Mouse (Mus musculus): Measurements from ENCODE around the gene Vmn1r73. TPM values are rescaled to one million over a fixed set of nuclear protein-coding genes. Genes with fewer than 3 reads are reported as not detected.

Vmn1r73 gene
- not detected in 2 replicates for polyA plus RNA-seq (2016; fragmentation: Nextera tagmentation; extraction: Ambion mirVana)

GRCm38 (mm10) chr7:11729966-11730365 is at the start of gene Vmn1r73:
TSS of gene Vmn1r73 (plus strand) at chr7:11730266.
- WGBS, result 93% methylated on average over 1 of the region's 1 CpGs
- Histone ChIP-seq H3K4me3 (no peak within 1 kb of the TSS), H3K9me3 (replicated peaks) (peaks cover 60% of the 10 kb centered on the region), H3K4me1 (no peaks in the 10 kb centered on the region), H3K36me3 (no peaks in the 10 kb centered on the region), H3K27me3 (ENCODE audit: low read depth, poor library complexity, severe bottlenecking) (no peaks in the 10 kb centered on the region), H3K27ac (replicated peaks) (no peak within 1 kb of the TSS)
- no peak for DNase-seq (ENCODE audit: low spot score)

Other genes starting within 250 kb of the Vmn1r73 start
- not detected in 2 replicates for gene Zscan4-ps2, start 216.0 kb upstream of the Vmn1r73 start, polyA plus RNA-seq (2016; fragmentation: Nextera tagmentation; extraction: Ambion mirVana)
- not detected in 2 replicates for gene Zscan4-ps3, start 121.0 kb upstream of the Vmn1r73 start, polyA plus RNA-seq (2016; fragmentation: Nextera tagmentation; extraction: Ambion mirVana)
- gene Vmn1r72, start 50.1 kb upstream of the Vmn1r73 start, polyA plus RNA-seq (2016; fragmentation: Nextera tagmentation; extraction: Ambion mirVana), result not detected in 2 replicates
- gene Vmn1r74, start 103.7 kb downstream of the Vmn1r73 start, polyA plus RNA-seq (2016; fragmentation: Nextera tagmentation; extraction: Ambion mirVana), result not detected in 2 replicates
- gene Vmn1r75, start 144.4 kb downstream of the Vmn1r73 start, polyA plus RNA-seq (2016; fragmentation: Nextera tagmentation; extraction: Ambion mirVana), result not detected in 2 replicates
- not detected in 2 replicates for gene Vmn1r76, start 207.9 kb downstream of the Vmn1r73 start, polyA plus RNA-seq (2016; fragmentation: Nextera tagmentation; extraction: Ambion mirVana)